Mouse (Mus musculus) hindbrain, embryonic 14.5 days (tissue): ENCODE measurements around the gene Mageb18. TPM values are rescaled to one million over a fixed set of nuclear protein-coding genes. Genes with fewer than 3 reads are reported as not detected.
"Not testable (repeated sequence)": the region's sequence is repeated elsewhere in the genome, so short reads cannot be mapped to it uniquely, and the experiment has no call there.

Experiments
- ATAC-seq: fragments of 200-750 bp; cut with Nextera tagmentation; 2 replicates; pipeline ENCODE4 v1.8.0; 2017; ENCODE audit warnings: moderate number of reproducible peaks, mild to moderate bottlenecking, moderate TSS enrichment, moderate library complexity; ENCODE audit not compliant: low FRiP score
- DNase-seq: peaks from one replicate; pipeline ENCODE4 v3.0.0-alpha.2; 2015; ENCODE audit warnings: low spot score
- H3K27ac ChIP-seq: fragments of 300-500 bp; sonication (generic); 2 replicates; pipeline ENCODE4 v1.5.1; 2014; ENCODE audit warnings: mild to moderate bottlenecking, moderate library complexity
- H3K27me3 ChIP-seq: fragments of 300-500 bp; sonication (generic); 2 replicates; pipeline ENCODE4 v1.6.1; 2014; ENCODE audit warnings: mild to moderate bottlenecking, low read length, mixed read lengths; ENCODE audit not compliant: control insufficient read depth, insufficient read depth
- H3K36me3 ChIP-seq: fragments of 300-500 bp; sonication (generic); replicated peaks from 2 replicates; pipeline ENCODE4 v1.6.1; 2014; ENCODE audit not compliant: control insufficient read depth, insufficient read depth
- H3K4me1 ChIP-seq: fragments of 300-500 bp; sonication (generic); replicated peaks from 2 replicates; pipeline ENCODE4 v1.6.1; 2014; ENCODE audit warnings: antibody characterized with exemption, low read length, mixed read lengths; ENCODE audit not compliant: control insufficient read depth, insufficient read depth
- H3K4me2 ChIP-seq: fragments of 300-500 bp; sonication (generic); replicated peaks from 2 replicates; pipeline ENCODE4 v1.6.1; 2014; ENCODE audit warnings: mild to moderate bottlenecking, moderate library complexity
- H3K4me3 ChIP-seq: fragments of 300-500 bp; sonication (generic); replicated peaks from 2 replicates; pipeline ENCODE4 v1.5.1; 2014; ENCODE audit warnings: mild to moderate bottlenecking, low read length
- H3K9ac ChIP-seq: fragments of 300-500 bp; sonication (generic); 2 replicates; pipeline ENCODE4 v1.6.1; 2014
- H3K9me3 ChIP-seq: fragments of 300-500 bp; sonication (generic); 2 replicates; pipeline ENCODE4 v1.6.1; 2016; ENCODE audit warnings: low read length; ENCODE audit not compliant: control insufficient read depth
- WGBS: fragments of 180-500 bp; shearing (Covaris S2); extraction: QIAGEN DNeasy Blood & Tissue Kit; methylation state at CpG from one replicate; pipeline ENCODE4 v1.1.7; 2014; 5-methylcytosine and 5-hydroxymethylcytosine counted together
- polyA plus RNA-seq: library from polyadenylated mRNA; unstranded; fragments of >200 nt; fragmentation: Nextera tagmentation; extraction: Ambion mirVana; gene quantifications from 2 replicates; pipeline ENCODE4 v1.2.1, GENCODE M21; 2014

Mageb18 gene
- not detected in 2 replicates for polyA plus RNA-seq

DNA sequence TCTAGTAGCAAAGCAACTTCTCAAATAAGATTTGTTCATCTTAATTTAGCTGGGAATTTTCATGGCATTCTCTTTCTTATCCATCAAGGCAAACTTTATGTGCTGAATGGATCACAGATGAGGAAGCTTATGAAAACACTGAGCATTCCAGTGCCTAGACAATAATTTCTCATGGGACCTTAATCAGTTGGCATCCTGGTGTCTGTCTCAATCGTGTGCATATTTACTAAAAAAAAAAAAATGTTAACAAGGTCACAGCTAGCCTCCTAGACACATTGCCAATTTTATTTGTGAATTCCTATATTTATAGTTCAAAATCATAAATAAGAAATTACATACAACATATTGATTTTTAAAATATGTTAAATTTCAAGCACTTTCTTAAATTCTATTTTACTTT is at the start of gene Mageb18:
Gene Mageb18, minus strand, starts transcription at position 101 of the 400 bp plus-strand sequence.
- no peak for ATAC-seq
- H3K27ac ChIP-seq = no peak within 1 kb of the TSS
- no peaks in the 10 kb centered on the region for H3K36me3 ChIP-seq
- no peaks in the 10 kb centered on the region for H3K9me3 ChIP-seq
- 66% methylated on average over 1 of the region's 1 CpGs for WGBS
- DNase-seq = no peak
- no peak within 1 kb of the TSS for H3K9ac ChIP-seq
- H3K4me3 ChIP-seq = no peak within 1 kb of the TSS
- no peaks in the 10 kb centered on the region for H3K27me3 ChIP-seq
- no peak within 1 kb of the TSS for H3K4me2 ChIP-seq
- H3K4me1 ChIP-seq = no peaks in the 10 kb centered on the region

DNA sequence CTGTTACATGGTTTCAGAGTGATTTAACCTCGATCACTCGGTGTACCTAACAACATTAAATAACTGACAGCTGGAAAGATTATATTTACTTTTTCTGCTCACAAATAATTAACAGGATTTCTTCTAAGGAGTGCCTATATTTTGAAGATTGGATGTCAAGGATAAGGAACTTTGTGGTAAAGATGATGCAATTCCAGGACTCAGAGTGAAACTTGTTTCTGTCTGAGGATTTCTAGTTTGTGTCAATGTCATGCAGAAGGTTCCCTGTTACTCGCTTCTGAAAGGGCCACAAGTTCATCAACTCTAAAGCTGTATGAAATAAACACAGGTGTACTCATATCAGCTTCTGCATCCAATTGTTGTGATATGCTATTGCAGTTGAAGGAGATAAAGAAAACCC is 13.4 kb upstream of the Mageb18 start:
- Histone ChIP-seq H3K4me1 (no peaks in the 10 kb centered on the region), H3K36me3 (no peaks in the 10 kb centered on the region), H3K9ac (no peak overlapping the region), H3K27me3 (no peaks in the 10 kb centered on the region), H3K27ac (no peak overlapping the region), H3K4me3 (no peak overlapping the region), H3K9me3 (no peaks in the 10 kb centered on the region), H3K4me2 (no peak overlapping the region)
- 81% methylated on average over 3 of the region's 3 CpGs for WGBS
- no peak for DNase-seq
- no peak for ATAC-seq

DNA sequence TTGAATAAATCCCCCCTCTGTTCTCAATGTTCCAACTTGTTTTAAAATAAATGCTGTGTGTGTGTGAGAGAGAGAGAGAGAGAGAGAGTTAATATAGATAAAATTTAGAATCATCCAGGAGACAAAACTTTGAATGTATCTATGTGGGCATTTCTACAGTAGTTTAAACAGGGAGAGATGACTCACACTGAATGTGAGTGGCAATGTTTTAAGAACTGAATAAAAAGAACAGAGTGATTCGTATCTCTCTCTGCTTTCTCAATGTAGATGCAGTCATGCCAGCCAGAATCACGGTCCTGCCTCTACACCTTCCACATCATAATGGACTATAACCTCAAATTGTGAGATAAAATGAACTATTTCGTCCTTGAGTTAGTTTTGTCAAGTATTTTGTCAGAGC is 11.1 kb upstream of the Mageb18 start:
- Histone ChIP-seq H3K36me3 (no peaks in the 10 kb centered on the region), H3K4me2 (no peak overlapping the region)

DNA sequence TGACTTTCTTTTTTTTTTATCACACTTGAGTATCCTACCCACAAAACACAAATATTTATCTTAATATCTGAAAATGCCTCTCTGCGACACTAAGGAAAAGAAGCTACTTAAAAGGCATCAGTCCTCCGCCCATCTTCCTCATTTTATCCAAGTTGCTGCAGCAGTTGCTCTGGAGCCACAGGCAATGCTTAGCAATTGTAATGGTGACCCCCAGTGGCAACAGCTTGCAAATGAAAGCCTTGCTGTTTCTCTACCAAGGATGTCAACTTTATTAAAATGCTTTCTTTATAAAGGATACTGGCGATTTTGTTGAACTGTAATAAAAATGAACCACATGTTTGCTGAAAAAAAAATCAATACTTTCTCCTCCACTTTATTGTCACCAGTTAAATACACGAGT is 2.0 kb downstream of the Mageb18 start:
- Histone ChIP-seq H3K4me2 (no peak overlapping the region), H3K27ac (no peak overlapping the region), H3K4me3 (no peak overlapping the region), H3K4me1 (no peaks in the 10 kb centered on the region), H3K9me3 (no peaks in the 10 kb centered on the region), H3K36me3 (no peaks in the 10 kb centered on the region), H3K9ac (no peak overlapping the region), H3K27me3 (no peaks in the 10 kb centered on the region)
- ATAC-seq (no peak), DNase-seq (peak; percentile 59)
- 41% methylated on average over 4 of the region's 4 CpGs for WGBS

More for the DNA sequence above, 11.1 kb upstream of the Mageb18 start:
- Histone ChIP-seq H3K27ac (no peak overlapping the region), H3K4me3 (no peak overlapping the region), H3K9me3 (no peaks in the 10 kb centered on the region), H3K4me1 (no peaks in the 10 kb centered on the region), H3K27me3 (no peaks in the 10 kb centered on the region), H3K9ac (no peak overlapping the region)
- ATAC-seq (no peak), DNase-seq (no peak)
- 69% methylated on average over 3 of the region's 3 CpGs for WGBS

DNA sequence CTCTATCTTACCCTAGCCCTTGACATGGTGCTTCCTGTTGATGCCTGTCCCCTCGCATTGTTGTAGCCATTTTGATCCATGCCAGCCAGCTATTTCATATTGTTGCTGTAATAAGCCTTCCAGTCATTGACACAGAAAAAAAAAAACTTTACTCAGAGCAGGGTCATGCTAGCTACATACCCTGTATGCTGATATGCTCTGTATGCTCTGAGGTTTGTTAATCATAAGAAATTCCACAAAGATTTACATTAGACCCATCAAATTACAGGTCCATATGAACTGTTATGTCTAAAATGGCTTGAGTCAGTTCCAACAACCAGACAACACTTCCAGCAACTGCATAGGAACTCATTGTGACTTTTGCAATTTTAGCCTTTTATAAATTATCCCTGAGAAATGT is 71.5 kb downstream of the Mageb18 start:
- Histone ChIP-seq H3K27me3 (no peaks in the 10 kb centered on the region), H3K4me1 (no peaks in the 10 kb centered on the region), H3K4me3 (no peak overlapping the region), H3K9me3 (no peaks in the 10 kb centered on the region), H3K9ac (no peak overlapping the region), H3K27ac (no peak overlapping the region), H3K36me3 (no peaks in the 10 kb centered on the region), H3K4me2 (no peak overlapping the region)
- ATAC-seq (no peak), DNase-seq (no peak)
- 84% methylated on average over 1 of the region's 1 CpGs for WGBS

DNA sequence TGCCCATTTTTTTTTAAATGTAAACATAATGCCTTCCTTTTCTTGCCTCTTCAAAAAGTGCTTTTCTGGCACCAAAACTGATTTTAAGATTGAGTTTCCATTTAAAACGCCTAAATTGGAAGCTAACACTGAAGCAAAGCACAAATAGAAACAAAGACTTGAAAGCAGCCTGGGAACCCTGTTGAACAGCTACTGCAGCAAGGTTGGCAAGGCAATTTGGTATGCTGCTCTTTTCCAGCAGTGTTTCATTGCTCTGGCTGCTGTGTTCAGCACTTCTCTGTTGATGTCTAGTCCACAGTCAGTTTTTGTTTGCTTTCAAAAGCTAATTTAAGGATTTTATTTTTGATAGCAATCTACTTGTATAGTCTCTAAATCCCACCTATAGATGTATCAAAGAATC is 101.1 kb downstream of the Mageb18 start:
- DNase-seq (no peak), ATAC-seq (no peak)
- Histone ChIP-seq H3K27me3 (no peaks in the 10 kb centered on the region), H3K9ac (no peak overlapping the region), H3K36me3 (no peaks in the 10 kb centered on the region), H3K4me3 (no peak overlapping the region), H3K4me1 (no peaks in the 10 kb centered on the region), H3K27ac (no peak overlapping the region), H3K9me3 (no peaks in the 10 kb centered on the region), H3K4me2 (no peak overlapping the region)
- WGBS = 50% methylated on average over 1 of the region's 1 CpGs

DNA sequence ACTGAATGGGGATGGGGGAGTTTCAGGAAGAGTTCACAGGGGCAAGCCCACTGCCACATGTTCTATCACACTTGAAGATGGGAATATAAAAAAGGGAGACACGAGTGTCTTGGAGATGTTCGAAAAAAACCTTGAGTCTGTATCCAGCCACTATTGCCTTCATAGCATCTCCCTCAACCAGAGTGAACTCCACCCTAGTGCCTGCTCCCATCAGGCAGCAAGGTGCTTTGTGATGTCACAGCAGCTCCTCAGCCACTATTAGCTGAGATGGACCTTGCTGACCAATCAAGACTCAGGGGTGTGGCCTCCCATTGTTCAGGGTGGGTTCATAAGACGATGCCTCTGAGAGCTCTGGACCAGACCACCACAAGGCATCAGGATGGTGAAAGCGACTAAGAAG is 109.7 kb downstream of the Mageb18 start, which contains the start of gene Gm5941:
Gene Gm5941, plus strand, starts transcription at position 301 of the 400 bp plus-strand sequence.
- not testable (repeated sequence) for H3K9ac ChIP-seq, H3K27me3 ChIP-seq, ATAC-seq, H3K4me3 ChIP-seq, DNase-seq, H3K9me3 ChIP-seq, H3K4me2 ChIP-seq, H3K4me1 ChIP-seq, H3K27ac ChIP-seq, H3K36me3 ChIP-seq
- WGBS = 89% methylated on average over 4 of the region's 4 CpGs

DNA sequence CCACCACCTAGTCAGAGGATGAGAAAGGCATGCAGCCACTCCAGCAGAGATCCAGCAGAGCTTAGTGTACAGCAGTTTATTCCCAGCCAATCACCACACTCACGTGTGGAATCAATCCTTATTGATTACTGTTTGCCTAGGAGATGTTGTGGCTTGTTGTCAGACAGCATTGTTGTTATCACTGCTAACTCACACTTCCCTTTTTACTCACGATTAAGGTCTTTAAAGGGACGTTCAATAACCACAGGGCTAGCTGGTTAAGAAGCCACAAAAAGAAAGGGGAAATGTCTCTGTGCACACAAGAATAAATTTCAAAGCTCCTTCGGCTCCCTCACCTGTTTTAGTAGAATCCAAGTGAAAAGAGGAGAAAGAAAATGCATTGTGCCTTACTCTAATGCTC is 134.6 kb downstream of the Mageb18 start:
- Histone ChIP-seq H3K27me3 (no peaks in the 10 kb centered on the region), H3K4me1 (no peaks in the 10 kb centered on the region), H3K4me2 (no peak overlapping the region), H3K36me3 (no peaks in the 10 kb centered on the region), H3K4me3 (no peak overlapping the region), H3K9ac (no peak overlapping the region), H3K27ac (no peak overlapping the region), H3K9me3 (no peaks in the 10 kb centered on the region)
- 67% methylated on average over 4 of the region's 4 CpGs for WGBS
- ATAC-seq (no peak), DNase-seq (no peak)

DNA sequence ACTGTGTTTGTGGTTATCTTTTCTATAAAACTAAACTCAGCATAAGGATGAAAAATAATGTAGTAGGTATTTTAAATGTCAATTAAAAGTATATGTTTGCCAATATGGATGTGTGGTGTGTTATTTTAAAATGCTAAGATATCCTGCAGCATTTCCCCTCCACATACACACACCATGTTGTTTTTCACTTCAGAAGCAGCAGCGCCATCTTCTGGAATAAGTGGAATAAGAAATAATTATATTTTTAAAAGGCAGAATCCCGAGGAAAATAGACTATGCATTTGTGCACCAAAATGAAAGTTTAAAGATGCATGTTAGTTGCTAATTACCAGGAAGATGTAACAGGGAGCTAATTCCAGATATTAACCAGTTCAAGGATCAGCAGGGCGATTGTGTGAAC is 138.9 kb downstream of the Mageb18 start:
- Histone ChIP-seq H3K27me3 (no peaks in the 10 kb centered on the region), H3K36me3 (no peaks in the 10 kb centered on the region), H3K4me3 (no peak overlapping the region), H3K9ac (no peak overlapping the region), H3K4me1 (no peaks in the 10 kb centered on the region), H3K9me3 (no peaks in the 10 kb centered on the region), H3K4me2 (no peak overlapping the region), H3K27ac (no peak overlapping the region)
- DNase-seq (peak; percentile 31), ATAC-seq (no peak)
- WGBS = 33% methylated on average over 3 of the region's 3 CpGs

DNA sequence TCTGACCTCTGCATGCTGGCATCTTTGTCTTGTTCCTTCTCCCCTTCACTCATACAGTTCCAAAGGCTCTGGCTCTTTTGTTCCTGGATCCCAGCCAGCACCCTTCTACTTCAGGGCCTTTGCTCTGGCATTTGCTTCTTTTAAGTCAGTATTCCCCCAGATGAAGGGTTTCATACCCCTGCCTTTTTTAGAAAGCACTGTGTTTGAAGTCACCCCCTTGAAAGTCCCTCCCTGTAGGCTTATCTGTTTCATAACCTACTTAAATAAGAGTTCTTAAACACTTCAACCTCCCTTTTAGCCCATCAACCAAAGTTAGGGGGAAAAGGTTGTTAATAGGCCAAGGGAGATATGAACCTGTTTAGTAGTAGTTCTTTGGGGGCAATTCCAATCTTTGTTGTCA is 212.0 kb downstream of the Mageb18 start:
- no peak for ATAC-seq
- Histone ChIP-seq H3K9ac (no peak overlapping the region), H3K4me3 (no peak overlapping the region), H3K27ac (no peak overlapping the region), H3K36me3 (no peaks in the 10 kb centered on the region), H3K4me2 (no peak overlapping the region), H3K4me1 (no peaks in the 10 kb centered on the region), H3K9me3 (no peaks in the 10 kb centered on the region), H3K27me3 (no peaks in the 10 kb centered on the region)
- DNase-seq = no peak
